Mouse (Mus musculus) urinary bladder, postnatal 36 days (tissue): ENCODE results near the gene Cln3.

Experiments
- DNase-seq, 2 experiments: peaks; one replicate each; pipeline ENCODE4 v3.0.0; 2022; ENCODE audit warnings: low spot score in 2 of 2, mixed read lengths in 1 of 2

The Cln3 gene

GRCm38 (mm10) chr7:126595890-126596289 lies 10.3 kb upstream of the Cln3 start:
- DNase-seq, result no peak

GRCm38 (mm10) chr7:126594862-126595561 lies 9.4 kb upstream of the Cln3 start, which contains the start of gene Il27:
Gene Il27, minus strand, starts transcription at chr7:126594941.
- no peak for DNase-seq

GRCm38 (mm10) chr7:126587779-126588178 lies 2.2 kb upstream of the Cln3 start:
- peak; percentile 48 to 68 for DNase-seq

GRCm38 (mm10) chr7:126586839-126587238 lies 1.2 kb upstream of the Cln3 start:
- peak in 1 of 2 experiments; percentile 64 for DNase-seq

DNA sequence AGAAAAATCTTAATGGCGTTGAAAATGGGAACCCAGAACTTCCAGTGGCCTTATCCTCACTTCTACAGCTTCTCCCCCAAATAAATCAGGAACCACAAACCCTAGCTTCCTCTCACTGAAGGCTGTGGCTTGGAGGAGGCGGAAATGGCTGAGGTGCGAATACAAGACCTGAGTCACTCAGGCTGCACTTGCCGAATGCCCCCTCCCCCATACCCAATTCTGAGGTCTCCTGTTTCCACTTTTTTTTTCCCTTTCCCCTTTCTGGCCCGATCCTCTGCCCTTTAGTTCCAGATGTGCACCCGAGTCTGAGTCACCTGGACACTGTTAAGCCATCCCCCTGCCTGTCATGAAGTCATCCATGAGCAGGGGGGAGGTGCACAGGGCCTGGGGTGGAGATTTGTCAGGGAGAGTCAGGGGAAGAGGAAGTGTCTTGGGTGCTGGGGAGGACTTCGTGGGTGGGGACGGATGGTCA lies 1.1 kb downstream of the Cln3 start, which contains the start of gene Apobr:
TSS of gene Apobr (plus strand) at position 437 of the 472 bp plus-strand sequence.
- no peak for DNase-seq

DNA sequence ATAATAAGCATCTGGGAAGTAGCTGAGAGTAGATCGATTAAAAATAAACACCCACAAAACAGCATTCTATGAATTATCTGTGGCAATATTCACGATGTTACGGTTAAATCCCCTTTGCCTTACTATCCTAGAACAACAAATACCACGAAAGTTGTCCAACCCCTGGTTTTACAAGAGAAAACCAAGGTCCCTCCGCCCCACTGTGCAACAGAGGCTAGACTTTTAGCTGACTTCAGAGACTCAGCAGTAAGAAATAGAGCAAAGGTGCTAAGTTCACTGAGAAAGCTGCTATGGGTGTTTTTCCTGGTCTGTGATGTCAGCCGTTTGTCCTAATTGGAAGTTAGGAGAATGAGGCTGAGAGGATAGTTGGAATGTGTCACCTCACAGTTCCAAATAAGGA lies 1.9 kb downstream of the Cln3 start:
- DNase-seq, result no peak

DNA sequence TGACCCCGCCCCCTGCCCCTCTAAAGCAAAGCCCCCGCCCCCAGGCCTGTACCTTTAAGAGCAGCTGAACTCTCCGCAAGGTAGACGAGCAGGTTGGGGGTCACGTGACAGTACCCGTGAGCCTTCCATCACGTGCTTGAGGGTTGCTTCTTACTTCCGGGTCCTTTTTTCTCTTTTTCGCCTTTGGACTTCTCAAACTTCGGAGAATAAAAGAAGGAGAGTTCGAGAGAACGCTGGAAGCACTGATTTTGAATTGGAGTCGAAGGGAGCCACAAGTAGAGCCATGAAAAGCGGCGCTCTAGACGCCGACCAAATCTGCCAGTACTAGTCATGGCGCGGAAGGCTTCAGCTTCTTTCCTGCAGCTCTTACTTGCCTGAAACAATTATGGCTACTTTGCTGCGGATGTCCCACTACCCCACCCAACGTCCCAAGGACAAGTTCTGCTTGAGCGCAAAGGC lies 2.3 kb downstream of the Cln3 start:
- DNase-seq, result peak; percentile 78 to 86

DNA sequence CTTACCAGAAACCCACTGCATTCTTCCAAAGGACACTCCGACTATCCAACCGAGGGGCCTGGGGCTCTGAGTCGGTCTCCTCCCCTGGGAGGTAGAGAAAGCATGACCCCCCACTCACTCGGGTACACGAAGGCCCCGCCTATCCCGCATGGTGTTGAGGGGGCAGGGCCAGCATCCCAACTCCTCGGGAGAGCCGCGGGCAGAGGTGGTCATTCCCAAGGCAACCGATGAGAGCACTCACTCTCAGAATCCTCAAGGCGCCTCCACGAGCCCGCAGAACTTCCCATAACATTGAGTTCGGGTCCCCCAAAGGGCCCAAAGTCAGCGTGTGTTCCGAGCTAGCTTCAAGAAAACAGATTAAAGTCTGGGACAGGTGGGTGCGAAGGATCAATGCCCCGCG lies 2.9 kb downstream of the Cln3 start:
- no peak for DNase-seq

DNA sequence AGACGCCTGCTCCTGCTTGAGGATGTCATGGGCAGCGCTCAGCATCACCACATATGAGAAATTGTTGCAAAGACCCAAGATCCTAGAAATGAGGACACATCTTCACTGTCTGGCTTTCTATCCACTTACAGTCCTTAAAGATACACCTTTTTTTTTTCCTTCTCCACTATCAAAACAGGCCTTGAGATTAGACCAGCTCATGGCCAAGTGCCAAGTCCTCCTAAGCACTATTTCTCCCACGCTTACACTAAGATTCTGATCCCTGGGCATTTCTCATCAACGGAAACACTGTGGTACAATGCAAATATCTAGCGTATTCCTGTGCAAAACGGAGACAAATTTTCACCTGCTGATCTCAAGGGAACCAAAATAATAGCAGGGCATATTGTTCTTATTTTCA lies 4.0 kb downstream of the Cln3 start:
- no peak for DNase-seq

DNA sequence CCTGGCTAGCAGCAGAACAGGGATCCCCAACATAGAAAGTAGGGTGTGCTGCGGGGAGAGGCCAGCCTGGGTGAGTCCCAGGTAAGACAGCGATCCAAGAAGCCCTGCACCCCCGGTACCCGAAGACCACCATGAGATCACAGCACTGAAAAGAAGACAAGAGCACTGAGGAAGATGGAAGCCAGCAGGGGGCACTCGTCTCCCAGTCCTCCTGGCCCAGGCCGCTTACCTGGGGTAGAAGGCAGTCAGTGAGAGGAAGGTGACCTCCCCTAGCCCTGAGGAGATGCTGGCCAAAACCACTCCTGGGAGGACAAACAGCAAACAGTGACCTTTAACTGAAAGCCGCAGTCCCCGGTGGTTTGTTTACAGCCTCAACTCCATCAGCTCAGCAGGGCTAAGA lies 6.4 kb downstream of the Cln3 start:
- no peak for DNase-seq

- DNase-seq, result no peak
Measured at GRCm38 (mm10) chr7:126576946-126577345, 8.7 kb downstream of the Cln3 start.

- DNase-seq, result peak; percentile 79 to 84
Measured at GRCm38 (mm10) chr7:126566094-126566765, 19.4 kb downstream of the Cln3 start, which contains the start of gene Eif3c. Gene Eif3c, minus strand, starts transcription at chr7:126566411.

GRCm38 (mm10) chr7:126565693-126566092 lies 19.9 kb downstream of the Cln3 start:
- DNase-seq, result no peak

DNA sequence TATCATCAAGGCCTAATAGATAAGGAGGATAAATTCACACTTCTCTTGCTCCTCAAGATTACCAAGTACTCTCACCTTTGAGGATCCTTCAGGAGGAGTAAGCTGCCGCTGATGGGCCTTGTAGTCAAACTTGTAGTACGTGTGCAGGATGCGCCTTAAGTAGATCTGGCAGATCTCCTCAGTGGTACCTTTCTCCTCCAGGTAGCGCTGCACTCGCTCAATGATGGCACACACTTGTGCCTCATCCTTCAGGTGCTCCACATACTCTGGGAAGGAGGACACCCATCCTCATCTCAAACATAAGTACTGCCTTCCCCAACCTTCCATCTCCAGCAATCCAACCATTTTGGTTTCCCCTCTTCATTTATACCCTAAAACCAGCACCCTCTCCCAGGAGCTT lies 29.0 kb downstream of the Cln3 start:
- no peak for DNase-seq

GRCm38 (mm10) chr7:126554796-126555195 lies 30.8 kb downstream of the Cln3 start:
- DNase-seq, result no peak

DNA sequence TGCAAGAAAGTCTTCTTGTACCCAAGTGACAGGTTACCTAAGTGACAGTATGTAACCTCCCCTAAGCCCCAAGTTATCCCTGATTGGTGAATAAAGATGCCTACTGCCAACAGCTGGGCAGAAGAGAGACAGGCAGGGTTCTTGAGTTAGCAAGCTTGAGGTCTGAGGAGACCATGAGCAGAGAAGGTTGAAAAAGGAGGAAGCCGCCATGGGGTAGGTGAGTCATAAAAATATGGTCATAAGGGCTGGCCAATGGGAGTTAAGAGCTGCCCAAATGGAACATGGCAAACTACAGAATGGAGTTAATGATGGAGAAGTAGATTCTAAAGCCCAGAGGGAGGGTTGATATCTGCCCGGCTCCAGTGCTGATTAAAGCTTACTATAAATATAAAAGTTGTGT lies 40.0 kb downstream of the Cln3 start:
- no peak for DNase-seq

DNA sequence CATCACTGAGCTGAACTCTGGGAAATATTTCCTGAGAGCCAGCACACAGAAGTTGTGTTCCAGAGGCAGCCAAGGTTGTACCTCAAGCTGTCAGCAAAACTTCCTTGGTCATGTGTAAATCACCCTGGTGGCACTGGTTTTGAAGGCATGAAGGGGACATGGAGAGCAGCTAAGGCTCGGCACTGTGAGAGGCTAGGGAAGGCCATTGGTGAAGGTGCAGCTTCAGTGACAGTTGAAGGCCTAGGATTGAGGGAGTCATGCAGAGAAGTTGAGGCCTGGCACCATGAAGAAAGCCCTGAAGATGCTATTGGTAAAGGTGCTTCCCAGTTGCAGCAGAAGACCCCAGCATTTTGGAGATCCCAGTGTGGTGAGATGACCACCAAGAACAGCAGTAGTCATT lies 44.0 kb downstream of the Cln3 start:
- DNase-seq, result no peak

GRCm38 (mm10) chr7:126537820-126538585 lies 47.6 kb downstream of the Cln3 start:
- no peak for DNase-seq

DNA sequence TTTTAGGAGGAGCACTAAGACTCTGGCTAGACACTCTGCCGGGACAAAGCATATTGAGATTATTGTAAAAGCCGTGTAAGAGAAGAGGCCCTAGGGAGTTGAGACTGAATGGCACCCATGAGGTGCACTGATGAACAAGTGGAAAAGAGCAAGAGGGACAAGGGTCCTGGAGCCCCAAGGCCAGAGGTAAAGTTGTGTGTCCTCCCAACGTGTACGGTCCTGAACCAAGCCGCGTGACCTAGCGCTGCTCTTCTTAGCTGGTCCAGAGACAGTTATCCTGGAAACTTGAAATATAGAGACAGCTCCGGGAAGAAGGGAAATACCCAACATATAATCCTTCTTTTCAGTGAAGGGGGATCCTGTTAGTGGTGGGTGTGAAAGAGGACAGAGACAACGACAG lies 49.2 kb downstream of the Cln3 start:
- no peak for DNase-seq

GRCm38 (mm10) chr7:126535766-126536165 lies 49.9 kb downstream of the Cln3 start:
- DNase-seq, result peak in 1 of 2 experiments; percentile 11

- DNase-seq, result no peak
Measured at GRCm38 (mm10) chr7:126533434-126533833, 52.2 kb downstream of the Cln3 start.

DNA sequence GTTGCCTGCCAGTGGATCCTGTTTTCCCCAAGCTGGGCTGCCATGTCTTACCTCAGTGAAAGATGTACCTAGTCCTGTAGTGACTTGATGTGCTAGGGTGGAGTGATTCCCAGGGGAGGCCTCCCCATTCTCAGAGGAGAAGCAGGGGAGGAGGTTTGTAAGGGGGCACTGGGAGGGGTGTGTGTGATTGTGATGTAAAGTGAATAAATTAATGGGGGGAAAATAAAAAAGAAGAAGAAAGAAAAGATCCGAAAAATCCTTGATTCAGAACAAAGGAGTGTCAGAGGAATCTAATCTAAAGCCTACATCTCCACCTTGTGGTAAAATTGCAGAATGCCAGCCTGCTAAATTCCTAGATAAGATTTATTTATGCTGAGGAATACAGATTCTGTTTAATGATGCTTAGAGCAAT lies 57.4 kb downstream of the Cln3 start:
- no peak for DNase-seq
